Mouse (Mus musculus) midbrain, embryonic 13.5 days (tissue): Measurements from ENCODE around the gene Krt87. TPM values are rescaled to one million over a fixed set of nuclear protein-coding genes. Genes with fewer than 3 reads are reported as not detected.

Experiments used
- ATAC-seq: fragments of 200-750 bp; cut with Nextera tagmentation; 2 replicates; pipeline ENCODE4 v1.8.0; 2017; ENCODE audit warnings: mild to moderate bottlenecking, moderate TSS enrichment, moderate library complexity
- H3K27ac ChIP-seq: fragments of 300-500 bp; sonication (generic); 2 replicates; pipeline ENCODE4 v1.5.1; 2015; ENCODE audit warnings: inconsistent platforms, mild to moderate bottlenecking, moderate library complexity
- H3K27me3 ChIP-seq: fragments of 300-500 bp; sonication (generic); 2 replicates; pipeline ENCODE4 v1.6.1; 2015; ENCODE audit warnings: mild to moderate bottlenecking, inconsistent platforms
- H3K36me3 ChIP-seq: fragments of 300-500 bp; sonication (generic); 2 replicates; pipeline ENCODE4 v1.6.1; 2015; ENCODE audit warnings: mild to moderate bottlenecking, inconsistent platforms
- H3K4me1 ChIP-seq: fragments of 300-500 bp; sonication (generic); replicated peaks from 2 replicates; pipeline ENCODE4 v1.6.1; 2015; ENCODE audit warnings: inconsistent platforms
- H3K4me2 ChIP-seq: fragments of 300-500 bp; sonication (generic); replicated peaks from 2 replicates; pipeline ENCODE4 v1.6.1; 2015; ENCODE audit warnings: moderate library complexity, mild to moderate bottlenecking, inconsistent platforms
- H3K4me3 ChIP-seq: fragments of 300-500 bp; sonication (generic); replicated peaks from 2 replicates; pipeline ENCODE4 v1.5.1; 2015; ENCODE audit warnings: mild to moderate bottlenecking, inconsistent platforms
- H3K9ac ChIP-seq: fragments of 300-500 bp; sonication (generic); replicated peaks from 2 replicates; pipeline ENCODE4 v1.6.1; 2015; ENCODE audit warnings: mild to moderate bottlenecking, inconsistent platforms
- H3K9me3 ChIP-seq: fragments of 300-500 bp; sonication (generic); 2 replicates; pipeline ENCODE4 v1.6.1; 2016; ENCODE audit warnings: mild to moderate bottlenecking, inconsistent platforms
- WGBS: fragments of 180-500 bp; shearing (Covaris S2); methylation state at CpG from one replicate; pipeline ENCODE4 v1.1.7; 2015; 5-methylcytosine and 5-hydroxymethylcytosine counted together
- polyA plus RNA-seq: library from polyadenylated mRNA; unstranded; fragments of >200 nt; fragmentation: Nextera tagmentation; extraction: Ambion mirVana; gene quantifications from 2 replicates; pipeline ENCODE4 v1.2.1, GENCODE M21; 2015

Gene Krt87
- polyA plus RNA-seq, 1 experiment from 2014 or later, result 0.17 TPM

GRCm38 (mm10) chr15:101458361-101458930, 19.8 kb upstream of the Krt87 start:
- H3K27ac ChIP-seq, result no peak overlapping the region
- H3K9ac ChIP-seq, result no peak overlapping the region
- 0 out of 2 replicates have a peak, but pooled peaks cover 2% of the 10 kb centered on the region for H3K9me3 ChIP-seq
- no peak overlapping the region for H3K4me2 ChIP-seq
- peaks cover 10% of the 10 kb centered on the region for H3K4me1 ChIP-seq
- H3K4me3 ChIP-seq, result no peak overlapping the region
- H3K27me3 ChIP-seq, result no peaks in the 10 kb centered on the region
- WGBS, result 38% methylated on average over 16 of the region's 16 CpGs
- H3K36me3 ChIP-seq, result no peaks in the 10 kb centered on the region
- ATAC-seq, result no peak

DNA sequence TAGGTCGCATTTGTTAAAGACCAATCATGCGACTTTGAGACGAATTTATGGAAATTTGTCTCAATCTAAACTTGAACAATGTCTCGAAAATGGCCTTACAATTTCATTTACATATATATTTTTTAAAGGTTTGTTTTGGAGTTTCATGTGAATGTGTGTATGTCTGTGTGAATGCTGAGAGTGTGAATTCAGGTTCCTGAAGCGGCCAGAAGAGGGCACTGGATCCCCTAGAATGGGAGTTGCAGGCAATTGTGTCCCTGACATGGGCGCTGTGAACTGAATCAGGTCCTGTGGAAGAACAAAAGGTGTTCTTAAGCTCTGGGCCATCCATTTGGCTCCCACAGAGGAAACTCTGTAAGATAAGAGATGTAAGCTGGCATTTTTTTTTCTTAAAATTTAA, 17.3 kb upstream of the Krt87 start:
- 0 out of 2 replicates have a peak, but pooled peaks cover 2% of the 10 kb centered on the region for H3K9me3 ChIP-seq
- H3K4me1 ChIP-seq, result peaks cover 10% of the 10 kb centered on the region
- WGBS, result 90% methylated on average over 6 of the region's 6 CpGs
- no peaks in the 10 kb centered on the region for H3K36me3 ChIP-seq
- H3K27me3 ChIP-seq, result no peaks in the 10 kb centered on the region
- no peak overlapping the region for H3K4me2 ChIP-seq
- ATAC-seq, result no peak
- no peak overlapping the region for H3K4me3 ChIP-seq
- no peak overlapping the region for H3K27ac ChIP-seq
- no peak overlapping the region for H3K9ac ChIP-seq

DNA sequence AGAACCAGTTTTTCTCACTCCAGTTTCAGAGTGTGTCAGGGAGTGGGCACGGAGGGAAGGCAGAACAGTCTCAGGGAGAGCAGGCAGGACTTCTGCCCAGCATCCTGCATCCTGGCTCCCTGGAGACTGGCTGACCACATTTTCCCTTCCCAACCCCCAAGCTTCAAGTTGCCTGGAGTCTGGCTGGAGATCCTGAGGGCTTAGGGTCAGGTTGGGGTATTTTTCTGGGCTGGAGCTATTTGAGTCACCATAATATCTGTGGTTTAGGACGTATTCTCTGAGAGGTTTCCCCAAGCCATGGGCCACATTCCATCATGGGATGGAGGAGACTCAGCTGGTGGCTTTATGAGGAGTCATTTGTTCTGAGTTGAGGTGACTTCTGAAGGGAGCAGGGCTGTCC, 16.7 kb upstream of the Krt87 start:
- no peak for ATAC-seq
- 0 out of 2 replicates have a peak, but pooled peaks cover 2% of the 10 kb centered on the region for H3K9me3 ChIP-seq
- no peak overlapping the region for H3K9ac ChIP-seq
- H3K27ac ChIP-seq, result no peak overlapping the region
- 86% methylated on average over 2 of the region's 2 CpGs for WGBS
- H3K4me2 ChIP-seq, result no peak overlapping the region
- peaks cover 10% of the 10 kb centered on the region for H3K4me1 ChIP-seq
- H3K27me3 ChIP-seq, result no peaks in the 10 kb centered on the region
- no peaks in the 10 kb centered on the region for H3K36me3 ChIP-seq
- H3K4me3 ChIP-seq, result no peak overlapping the region

DNA sequence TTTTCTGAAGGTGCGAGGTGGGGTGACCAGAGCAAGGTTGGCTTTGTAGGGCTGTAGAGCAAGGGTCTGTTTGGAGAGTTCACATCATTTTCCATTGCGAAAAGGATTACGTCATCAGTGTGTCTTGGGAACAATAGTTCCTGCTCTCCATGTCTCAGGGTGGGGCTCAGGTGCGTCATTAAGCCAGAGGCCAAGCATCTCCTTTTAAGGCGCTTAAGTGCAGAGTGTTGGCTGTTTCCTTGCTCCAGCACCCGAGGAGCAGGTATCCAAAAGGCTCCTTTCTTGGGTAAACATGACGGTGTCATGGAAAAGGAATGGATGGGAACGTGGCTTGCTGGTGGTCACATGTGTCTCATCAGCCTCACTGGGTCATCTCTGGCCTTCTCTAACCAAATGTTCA, 16.2 kb upstream of the Krt87 start:
- Histone ChIP-seq H3K9me3 (0 out of 2 replicates have a peak, but pooled peaks cover 2% of the 10 kb centered on the region), H3K27ac (no peak overlapping the region), H3K9ac (no peak overlapping the region), H3K4me3 (no peak overlapping the region), H3K4me1 (peaks cover 10% of the 10 kb centered on the region), H3K36me3 (no peaks in the 10 kb centered on the region), H3K27me3 (no peaks in the 10 kb centered on the region), H3K4me2 (no peak overlapping the region)
- ATAC-seq, result no peak
- WGBS, result 92% methylated on average over 8 of the region's 8 CpGs

DNA sequence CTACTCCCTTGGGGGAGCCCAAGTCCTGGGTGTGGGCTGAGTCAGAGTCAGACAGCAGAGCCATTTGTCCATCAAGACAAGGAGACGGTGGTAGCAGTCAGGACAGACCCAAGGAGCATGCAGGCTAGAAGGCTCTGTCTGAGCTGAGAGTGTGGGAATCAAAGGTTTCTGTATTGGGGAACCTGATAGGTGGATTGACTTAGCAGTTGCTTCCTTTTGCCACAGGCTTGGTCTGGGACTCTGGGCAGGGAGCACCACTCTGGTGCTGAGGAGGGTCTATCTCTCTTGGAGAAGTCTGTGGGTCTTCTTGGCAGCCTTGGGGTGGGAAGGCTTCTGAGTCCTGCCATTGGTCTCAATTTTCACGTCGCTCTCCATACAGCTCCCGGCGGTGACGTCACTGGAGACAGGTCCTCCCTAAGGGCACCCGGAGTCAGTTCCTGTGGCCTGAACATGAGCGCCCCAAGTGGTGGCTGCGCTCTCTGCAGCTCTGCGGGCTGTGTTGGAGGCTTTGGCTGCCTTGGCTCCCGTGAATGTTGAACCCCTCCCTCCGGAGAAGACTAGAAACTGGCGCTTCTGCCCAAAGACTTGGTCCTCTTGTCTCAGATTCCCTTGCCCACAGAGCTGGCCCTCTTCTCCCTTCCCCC, 14.6 kb upstream of the Krt87 start:
- no peak overlapping the region for H3K4me3 ChIP-seq
- H3K4me1 ChIP-seq, result peaks cover 1% of the 10 kb centered on the region; the same call in 1 of the 2 replicates
- 7% methylated on average over 13 of the region's 13 CpGs for WGBS
- ATAC-seq, result 0 out of 2 replicates have a peak, but pooled peaks have one; percentile 27
- no peaks in the 10 kb centered on the region for H3K36me3 ChIP-seq
- H3K27me3 ChIP-seq, result no peaks in the 10 kb centered on the region
- no peak overlapping the region for H3K9ac ChIP-seq
- 0 out of 2 replicates have a peak overlapping the region, but pooled peaks have one; percentile 28 for H3K4me2 ChIP-seq
- H3K27ac ChIP-seq, result no peak overlapping the region
- H3K9me3 ChIP-seq, result 0 out of 2 replicates have a peak, but pooled peaks cover 2% of the 10 kb centered on the region

- Histone ChIP-seq H3K4me1 (no peaks in the 10 kb centered on the region), H3K4me3 (no peak within 1 kb of the TSS), H3K27me3 (no peaks in the 10 kb centered on the region), H3K9ac (no peak within 1 kb of the TSS), H3K27ac (no peak within 1 kb of the TSS), H3K4me2 (no peak within 1 kb of the TSS), H3K9me3 (no peaks in the 10 kb centered on the region), H3K36me3 (no peaks in the 10 kb centered on the region)
- ATAC-seq, result no peak
- WGBS, result 75% methylated on average over 2 of the region's 2 CpGs
Measured at GRCm38 (mm10) chr15:101447444-101447843, 8.8 kb upstream of the Krt87 start, which contains the start of gene Krt88. Krt88 (plus strand) TSS chr15:101447744.

GRCm38 (mm10) chr15:101446572-101446971, 8.0 kb upstream of the Krt87 start:
- H3K27me3 ChIP-seq, result no peaks in the 10 kb centered on the region
- H3K4me2 ChIP-seq, result no peak overlapping the region
- ATAC-seq, result no peak
- no peaks in the 10 kb centered on the region for H3K9me3 ChIP-seq
- H3K4me1 ChIP-seq, result no peaks in the 10 kb centered on the region
- H3K36me3 ChIP-seq, result no peaks in the 10 kb centered on the region
- WGBS, result 80% methylated on average over 11 of the region's 11 CpGs
- no peak overlapping the region for H3K9ac ChIP-seq
- no peak overlapping the region for H3K4me3 ChIP-seq
- no peak overlapping the region for H3K27ac ChIP-seq

- no peak overlapping the region for H3K27ac ChIP-seq
- no peak overlapping the region for H3K4me3 ChIP-seq
- no peak for ATAC-seq
- H3K9me3 ChIP-seq, result no peaks in the 10 kb centered on the region
- peaks cover 8% of the 10 kb centered on the region for H3K4me1 ChIP-seq
- H3K4me2 ChIP-seq, result no peak overlapping the region
- no peaks in the 10 kb centered on the region for H3K36me3 ChIP-seq
- peaks cover 35% of the 10 kb centered on the region for H3K27me3 ChIP-seq
- 86% methylated on average over 4 of the region's 4 CpGs for WGBS
- H3K9ac ChIP-seq, result no peak overlapping the region
Measured at GRCm38 (mm10) chr15:101440837-101441236, 2.2 kb upstream of the Krt87 start.

- no peaks in the 10 kb centered on the region for H3K36me3 ChIP-seq
- H3K9me3 ChIP-seq, result no peaks in the 10 kb centered on the region
- H3K27me3 ChIP-seq, result peaks cover 38% of the 10 kb centered on the region
- ATAC-seq, result no peak
- WGBS, result 90% methylated on average over 7 of the region's 7 CpGs
- H3K9ac ChIP-seq, result no peak overlapping the region
- H3K4me2 ChIP-seq, result no peak overlapping the region
- H3K4me3 ChIP-seq, result no peak overlapping the region
- H3K27ac ChIP-seq, result no peak overlapping the region
- H3K4me1 ChIP-seq, result peaks cover 8% of the 10 kb centered on the region
Measured at GRCm38 (mm10) chr15:101436611-101437010, 2.0 kb downstream of the Krt87 start.

DNA sequence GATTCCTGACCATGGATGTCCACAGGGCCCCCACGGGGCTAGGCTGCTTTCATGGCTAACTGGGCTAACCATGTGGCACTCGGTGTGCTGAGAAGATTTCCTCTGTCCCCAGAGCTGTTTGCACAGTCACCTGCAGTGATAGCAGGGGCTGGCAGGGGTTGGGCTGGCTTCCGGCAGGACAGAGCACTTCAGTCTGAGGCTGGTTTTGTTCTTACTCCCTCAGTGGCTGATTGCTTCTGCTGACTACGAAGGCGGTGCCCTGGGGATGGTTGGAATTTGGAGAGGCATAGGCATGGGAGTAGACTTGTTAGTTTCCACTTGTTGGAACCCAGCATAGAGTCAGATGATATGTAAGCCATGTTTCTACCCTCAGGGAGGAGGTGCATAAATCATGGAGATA, 13.7 kb downstream of the Krt87 start:
- H3K4me3 ChIP-seq, result no peak overlapping the region
- WGBS, result 26% methylated on average over 5 of the region's 5 CpGs
- H3K4me1 ChIP-seq, result no peaks in the 10 kb centered on the region
- H3K27me3 ChIP-seq, result no peaks in the 10 kb centered on the region
- no peak for ATAC-seq
- H3K27ac ChIP-seq, result no peak overlapping the region
- H3K4me2 ChIP-seq, result no peak overlapping the region
- H3K36me3 ChIP-seq, result no peaks in the 10 kb centered on the region
- no peak overlapping the region for H3K9ac ChIP-seq
- H3K9me3 ChIP-seq, result no peaks in the 10 kb centered on the region

- ATAC-seq, result no peak
- 54% methylated on average over 5 of the region's 6 CpGs for WGBS
- no peak overlapping the region for H3K4me2 ChIP-seq
- H3K36me3 ChIP-seq, result no peaks in the 10 kb centered on the region
- no peak overlapping the region for H3K27ac ChIP-seq
- no peak overlapping the region for H3K4me3 ChIP-seq
- no peaks in the 10 kb centered on the region for H3K27me3 ChIP-seq
- no peaks in the 10 kb centered on the region for H3K4me1 ChIP-seq
- H3K9me3 ChIP-seq, result no peaks in the 10 kb centered on the region
- H3K9ac ChIP-seq, result no peak overlapping the region
Measured at GRCm38 (mm10) chr15:101420903-101421302, 17.7 kb downstream of the Krt87 start.

DNA sequence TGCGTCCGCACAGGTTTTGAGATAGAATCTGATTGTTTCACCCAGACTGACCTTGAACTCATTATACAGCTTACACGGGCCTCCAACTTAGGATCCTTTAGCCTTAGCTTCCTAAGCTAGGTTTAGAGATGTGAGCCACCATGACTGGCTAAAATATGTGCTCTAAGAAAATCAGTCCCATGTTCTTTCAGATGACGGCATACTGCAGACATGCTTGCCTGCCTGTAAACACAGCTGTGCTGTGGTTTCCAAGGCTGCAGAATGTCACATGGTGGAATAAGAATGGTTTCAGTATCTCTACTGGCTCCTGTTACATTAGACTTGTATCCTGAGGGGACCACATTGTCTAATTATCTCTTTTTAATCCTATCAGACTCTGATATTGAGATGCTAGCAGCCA, 19.7 kb downstream of the Krt87 start:
- no peak for ATAC-seq
- no peak overlapping the region for H3K4me2 ChIP-seq
- no peak overlapping the region for H3K9ac ChIP-seq
- WGBS, result 85% methylated on average over 4 of the region's 4 CpGs
- no peaks in the 10 kb centered on the region for H3K4me1 ChIP-seq
- no peak overlapping the region for H3K4me3 ChIP-seq
- H3K27me3 ChIP-seq, result no peaks in the 10 kb centered on the region
- H3K27ac ChIP-seq, result no peak overlapping the region
- no peaks in the 10 kb centered on the region for H3K36me3 ChIP-seq
- no peaks in the 10 kb centered on the region for H3K9me3 ChIP-seq
